Mouse (Mus musculus): ENCODE measurements at regions not wholly inside any gene's neighbourhood (a gene's known extent, or its start where the extent isn't known, plus 50 kb on each side); places are given as distances from the start of the nearest gene placed in this dataset.

GRCm38 (mm10) chr13:80798863-80799817 is 84.0 kb upstream of the Arrdc3 start:
- DNase-seq (ENCODE audit: low read depth), result no peak

- DNase-seq (ENCODE audit: low read depth), result peak; percentile 24
Measured at GRCm38 (mm10) chr13:80806172-80806571, 77.0 kb upstream of the Arrdc3 start.

GRCm38 (mm10) chr13:80827037-80827471 is 56.1 kb upstream of the Arrdc3 start:
- no peak for DNase-seq (ENCODE audit: low read depth)
